Mouse (Mus musculus): Measurements from ENCODE around the gene Tldc1. TPM values are rescaled to one million over a fixed set of nuclear protein-coding genes. Genes with fewer than 3 reads are reported as not detected.
A peak's percentile ranks its signal among the peaks of the same experiment; 100 is the strongest.

Tldc1 gene
- 13.5 and 16.1 TPM in 2 replicates for polyA plus RNA-seq (2012; rRNA removed)

DNA sequence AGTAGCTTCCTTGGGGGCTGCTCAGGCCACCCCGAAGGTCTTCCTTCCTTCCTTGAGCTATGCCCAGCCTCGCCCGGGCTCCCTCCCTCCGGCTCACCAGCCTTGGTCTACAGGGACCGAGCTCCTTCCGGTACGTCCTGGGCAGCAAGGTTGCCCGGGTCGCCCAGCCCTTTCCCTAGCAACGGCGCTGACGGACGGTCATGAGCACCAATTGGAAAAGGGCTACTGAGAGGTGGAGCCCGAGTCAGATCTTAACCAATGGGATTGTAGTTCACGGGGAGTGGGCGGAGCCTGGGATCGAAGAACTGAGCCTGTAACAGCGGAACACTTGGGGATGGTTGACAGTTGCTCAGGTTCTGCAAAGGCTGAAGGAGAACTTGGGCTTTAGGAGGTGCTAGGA is at the start of gene Tldc1:
Tldc1 (minus strand) TSS at position 154 of the 400 bp plus-strand sequence.
- TF ChIP-seq CTCF (IDR thresholded peaks at IDR 0.05; ENCODE audit: borderline replicate concordance, extremely low read depth, insufficient read depth, insufficient read length) (no peak), POLR2A (IDR thresholded peaks at IDR 0.05; ENCODE audit: borderline replicate concordance, extremely low read depth, insufficient read depth, insufficient read length, poor library complexity, severe bottlenecking) (peak; percentile 50; the same call in 1 of the 2 replicates)
- peak; percentile 99 for DNase-seq (ENCODE audit: low read depth)

DNA sequence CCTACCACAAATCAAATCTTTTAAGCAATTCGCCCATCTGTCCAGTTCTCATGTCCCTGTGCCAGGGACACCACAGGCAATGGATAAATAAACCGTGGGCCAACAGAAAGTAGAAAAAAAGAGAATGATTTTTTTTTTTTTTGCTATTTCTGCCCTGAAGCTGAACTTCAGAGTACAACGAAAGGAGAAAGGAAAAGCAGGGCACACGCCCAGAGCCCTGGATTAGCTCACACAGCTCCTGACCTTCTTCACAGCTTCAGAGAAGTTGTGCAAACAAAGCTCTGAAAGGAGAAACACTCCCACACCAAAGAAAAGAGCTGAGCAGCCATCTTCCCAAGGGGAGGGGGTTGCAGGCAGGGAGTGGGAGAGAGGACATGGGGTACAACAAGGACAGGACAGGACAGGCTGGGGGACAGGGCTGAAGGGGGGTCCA is 49.5 kb upstream of the Tldc1 start:
- TF ChIP-seq CTCF (IDR thresholded peaks at IDR 0.05; ENCODE audit: borderline replicate concordance, extremely low read depth, insufficient read depth, insufficient read length) (no peak), POLR2A (IDR thresholded peaks at IDR 0.05; ENCODE audit: borderline replicate concordance, extremely low read depth, insufficient read depth, insufficient read length, poor library complexity, severe bottlenecking) (no peak)
- peak; percentile 52 for DNase-seq (ENCODE audit: low read depth)

DNA sequence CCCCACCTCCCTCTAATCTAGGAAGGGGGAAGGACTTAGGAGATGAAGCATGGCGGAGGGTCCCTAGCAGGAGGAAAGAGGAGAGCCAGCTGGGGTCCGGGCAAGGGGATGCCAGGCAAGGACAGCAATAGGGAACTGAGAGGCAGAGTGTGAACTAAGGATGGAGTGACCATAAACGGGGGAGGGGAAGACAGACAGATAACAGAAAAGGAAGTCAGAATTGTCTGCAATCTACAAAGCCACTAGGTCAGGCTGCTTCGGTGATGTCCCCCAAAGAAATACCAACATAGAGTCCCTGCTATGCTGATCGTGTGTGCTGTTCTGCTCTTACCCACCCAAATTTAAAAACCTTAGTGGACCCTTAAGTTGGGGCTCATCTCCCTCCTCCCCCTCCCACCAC is 48.8 kb upstream of the Tldc1 start:
- DNase-seq (ENCODE audit: low read depth) = no peak
- TF ChIP-seq CTCF (IDR thresholded peaks at IDR 0.05; ENCODE audit: borderline replicate concordance, extremely low read depth, insufficient read depth, insufficient read length) (no peak), POLR2A (IDR thresholded peaks at IDR 0.05; ENCODE audit: borderline replicate concordance, extremely low read depth, insufficient read depth, insufficient read length, poor library complexity, severe bottlenecking) (no peak)

DNA sequence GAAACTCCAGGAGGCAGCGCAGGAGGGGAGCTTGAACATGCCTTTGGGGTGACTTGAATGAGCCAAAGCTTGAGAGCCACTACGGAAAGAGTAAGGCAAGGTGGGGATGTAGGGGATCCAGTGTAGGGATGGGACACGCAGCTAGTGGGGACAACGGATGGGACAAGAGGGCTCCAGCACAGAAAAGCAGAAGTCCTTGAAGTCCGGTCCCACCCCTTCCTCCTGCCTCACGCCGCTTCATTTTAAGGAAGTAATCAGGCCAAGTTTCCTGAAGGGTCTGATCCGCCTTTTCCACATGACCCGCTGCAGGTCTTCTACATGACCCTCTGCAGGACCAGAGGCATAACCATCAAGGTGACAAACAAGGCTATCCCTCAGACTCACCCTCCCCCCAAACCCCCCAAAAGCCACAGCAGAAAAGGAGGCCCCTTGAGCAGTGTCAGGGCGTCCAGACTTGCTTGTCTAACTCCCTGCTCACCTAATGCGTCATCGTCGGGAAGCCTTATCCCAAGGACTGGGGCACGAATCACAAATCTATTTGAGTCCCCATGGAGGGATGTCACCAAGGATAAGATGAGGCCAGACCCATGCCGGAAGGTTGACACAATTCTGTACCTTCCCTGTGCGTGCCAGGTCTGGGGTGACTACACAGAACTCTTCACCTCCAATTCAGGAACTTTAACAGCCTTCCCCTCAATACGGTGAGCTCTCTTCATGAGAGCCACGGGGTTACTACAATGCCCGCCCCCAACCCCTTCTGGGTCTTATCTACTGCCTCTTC is 47.9 kb upstream of the Tldc1 start:
- no peak for DNase-seq (ENCODE audit: low read depth)
- TF ChIP-seq CTCF (IDR thresholded peaks at IDR 0.05; ENCODE audit: borderline replicate concordance, extremely low read depth, insufficient read depth, insufficient read length) = no peak
- no peak for TF ChIP-seq POLR2A (IDR thresholded peaks at IDR 0.05; ENCODE audit: borderline replicate concordance, extremely low read depth, insufficient read depth, insufficient read length, poor library complexity, severe bottlenecking)

DNA sequence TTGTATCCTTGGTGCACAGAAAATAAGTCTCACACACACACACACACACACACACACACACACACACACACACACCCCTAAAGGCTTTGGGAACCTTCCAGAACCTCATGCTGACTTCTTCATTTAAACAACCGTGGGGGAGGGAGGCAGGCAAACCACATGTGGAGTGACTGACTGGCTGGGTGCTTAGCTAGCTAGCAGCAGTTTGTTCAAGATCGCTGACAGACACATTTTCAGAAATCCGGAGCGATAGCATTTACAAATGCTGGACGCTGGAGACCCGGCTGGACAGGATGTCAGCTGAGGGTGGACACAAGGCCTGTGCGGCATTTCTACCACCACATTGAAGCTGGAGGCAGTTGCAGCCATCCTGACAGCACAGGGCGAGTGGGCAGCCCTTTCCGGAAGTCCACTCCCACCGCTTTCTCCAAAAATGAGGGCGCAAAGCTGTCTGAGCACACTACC is 46.6 kb upstream of the Tldc1 start:
- TF ChIP-seq CTCF (IDR thresholded peaks at IDR 0.05; ENCODE audit: borderline replicate concordance, extremely low read depth, insufficient read depth, insufficient read length) (no peak), POLR2A (IDR thresholded peaks at IDR 0.05; ENCODE audit: borderline replicate concordance, extremely low read depth, insufficient read depth, insufficient read length, poor library complexity, severe bottlenecking) (no peak)
- DNase-seq (ENCODE audit: low read depth) = peak; percentile 33

DNA sequence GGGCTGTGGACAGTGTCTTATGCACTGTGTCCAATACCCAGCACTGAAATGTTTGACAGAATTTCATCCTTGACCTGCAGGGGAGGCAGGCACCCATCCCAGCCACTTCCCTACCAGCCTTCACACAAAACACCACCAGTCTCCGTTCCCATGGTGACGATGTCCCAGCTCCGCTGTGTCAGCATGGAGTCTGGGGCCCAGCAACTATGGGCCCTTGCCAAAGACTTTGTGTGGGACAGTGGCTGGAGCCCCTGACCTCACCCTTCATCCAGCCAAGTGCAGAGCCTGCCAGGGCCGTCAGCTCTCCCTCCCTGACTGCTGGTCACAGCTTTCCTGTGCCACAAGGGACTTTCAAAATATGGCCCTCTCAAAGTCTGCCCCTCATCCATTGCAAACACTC is 45.9 kb upstream of the Tldc1 start:
- no peak for TF ChIP-seq CTCF (IDR thresholded peaks at IDR 0.05; ENCODE audit: borderline replicate concordance, extremely low read depth, insufficient read depth, insufficient read length)
- no peak for TF ChIP-seq POLR2A (IDR thresholded peaks at IDR 0.05; ENCODE audit: borderline replicate concordance, extremely low read depth, insufficient read depth, insufficient read length, poor library complexity, severe bottlenecking)
- DNase-seq (ENCODE audit: low read depth) = peak; percentile 56

DNA sequence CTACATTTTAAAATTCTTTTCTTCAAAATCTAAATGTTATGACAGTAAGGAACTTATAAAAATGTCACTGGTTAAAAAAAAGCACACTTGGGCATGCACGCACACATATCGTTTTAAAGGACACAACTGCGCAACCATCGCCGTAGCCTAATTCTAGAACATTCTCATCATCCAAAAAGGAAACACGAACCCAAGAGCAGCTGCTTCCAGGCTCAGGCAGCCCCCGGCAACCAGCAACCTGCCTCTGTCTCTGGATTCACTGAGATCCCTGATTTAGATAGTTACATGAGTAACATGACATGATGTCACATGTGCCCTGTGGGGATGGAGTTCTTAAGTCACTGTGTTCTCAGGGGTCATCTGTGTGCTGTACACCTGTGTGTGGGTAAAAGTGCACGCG is 45.1 kb upstream of the Tldc1 start:
- TF ChIP-seq CTCF (IDR thresholded peaks at IDR 0.05; ENCODE audit: borderline replicate concordance, extremely low read depth, insufficient read depth, insufficient read length) (no peak), POLR2A (IDR thresholded peaks at IDR 0.05; ENCODE audit: borderline replicate concordance, extremely low read depth, insufficient read depth, insufficient read length, poor library complexity, severe bottlenecking) (no peak)
- DNase-seq (ENCODE audit: low read depth) = no peak

DNA sequence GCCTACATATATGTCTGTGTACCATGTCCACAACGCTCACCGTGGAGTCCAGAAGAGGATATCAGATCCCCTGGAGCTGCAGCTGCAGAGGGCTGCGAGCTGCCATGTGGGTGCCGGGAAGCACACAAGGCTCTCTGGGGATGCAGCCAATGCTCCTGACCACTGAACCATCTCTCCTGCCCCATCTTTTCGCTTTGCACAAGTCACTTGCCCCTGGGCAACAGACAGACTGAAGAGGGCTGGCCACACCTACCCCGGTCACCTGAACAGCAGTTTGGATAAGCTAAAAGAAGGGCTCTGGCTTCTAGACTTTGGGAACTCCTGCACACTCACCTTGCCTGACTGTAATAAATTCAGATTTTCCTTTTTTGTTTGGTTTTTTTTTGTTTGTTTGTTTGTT is 43.5 kb upstream of the Tldc1 start:
- TF ChIP-seq CTCF (IDR thresholded peaks at IDR 0.05; ENCODE audit: borderline replicate concordance, extremely low read depth, insufficient read depth, insufficient read length) (no peak), POLR2A (IDR thresholded peaks at IDR 0.05; ENCODE audit: borderline replicate concordance, extremely low read depth, insufficient read depth, insufficient read length, poor library complexity, severe bottlenecking) (no peak)
- no peak for DNase-seq (ENCODE audit: low read depth)

DNA sequence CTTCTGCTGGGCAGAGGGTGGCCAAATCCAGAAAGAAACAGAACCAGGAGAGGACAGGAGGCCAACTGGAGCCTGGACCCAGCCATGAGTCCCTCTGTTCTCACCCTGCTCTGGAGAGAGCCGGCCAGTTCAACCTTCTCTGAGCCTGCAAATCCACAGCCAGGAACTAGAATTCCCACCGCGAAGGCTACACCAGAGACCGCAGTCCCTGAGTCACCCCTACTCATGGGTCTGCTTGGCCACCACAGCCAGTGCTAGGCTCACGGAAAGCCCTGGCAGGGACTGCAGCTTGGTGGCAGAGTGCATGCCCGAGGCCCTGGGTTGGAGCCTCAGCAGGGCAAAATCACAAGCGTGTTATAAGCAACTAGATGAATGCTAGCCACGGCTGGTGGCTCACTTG is 41.8 kb upstream of the Tldc1 start:
- no peak for TF ChIP-seq POLR2A (IDR thresholded peaks at IDR 0.05; ENCODE audit: borderline replicate concordance, extremely low read depth, insufficient read depth, insufficient read length, poor library complexity, severe bottlenecking)
- TF ChIP-seq CTCF (IDR thresholded peaks at IDR 0.05; ENCODE audit: borderline replicate concordance, extremely low read depth, insufficient read depth, insufficient read length) = no peak
- DNase-seq (ENCODE audit: low read depth) = no peak

DNA sequence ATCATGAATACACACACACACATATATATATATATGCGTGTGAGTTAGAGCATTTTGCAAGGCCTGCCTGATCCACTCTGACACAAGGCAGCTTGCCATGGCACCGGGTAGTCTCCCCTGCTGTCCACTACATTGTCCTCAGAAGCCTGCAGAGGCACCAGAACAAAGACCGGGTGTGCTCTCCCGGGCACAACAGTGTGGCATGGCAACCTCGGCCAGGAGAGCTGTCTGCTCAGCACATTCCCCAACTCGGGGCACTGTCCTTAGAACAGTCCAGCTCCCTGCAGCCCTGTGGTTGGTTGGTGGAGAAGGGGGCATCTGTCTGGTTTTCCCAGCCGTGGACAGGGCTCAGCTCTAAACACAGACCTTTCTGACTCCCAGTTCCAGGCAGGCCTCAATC is 41.1 kb upstream of the Tldc1 start:
- no peak for DNase-seq (ENCODE audit: low read depth)
- no peak for TF ChIP-seq POLR2A (IDR thresholded peaks at IDR 0.05; ENCODE audit: borderline replicate concordance, extremely low read depth, insufficient read depth, insufficient read length, poor library complexity, severe bottlenecking)
- TF ChIP-seq CTCF (IDR thresholded peaks at IDR 0.05; ENCODE audit: borderline replicate concordance, extremely low read depth, insufficient read depth, insufficient read length) = no peak

DNA sequence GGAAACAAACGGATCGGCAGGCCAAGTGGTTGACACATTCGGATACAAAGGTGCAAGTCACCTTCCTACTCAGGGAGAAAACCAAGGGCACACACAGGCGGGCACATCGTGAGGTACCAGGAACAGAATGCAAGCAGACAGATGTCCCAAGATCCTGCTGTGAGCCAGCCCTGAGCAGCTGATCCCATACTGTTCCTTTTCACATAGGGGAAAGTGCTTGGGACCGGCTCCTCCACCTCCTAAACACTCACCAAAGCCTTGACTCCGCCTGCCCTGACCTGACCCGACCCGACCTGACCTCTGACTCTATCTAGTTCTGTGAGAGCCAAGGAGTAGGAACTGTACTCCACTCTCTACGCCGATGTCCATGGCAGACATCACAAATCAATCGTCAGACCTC is 39.2 kb upstream of the Tldc1 start:
- TF ChIP-seq CTCF (IDR thresholded peaks at IDR 0.05; ENCODE audit: borderline replicate concordance, extremely low read depth, insufficient read depth, insufficient read length) (no peak), POLR2A (IDR thresholded peaks at IDR 0.05; ENCODE audit: borderline replicate concordance, extremely low read depth, insufficient read depth, insufficient read length, poor library complexity, severe bottlenecking) (no peak)
- no peak for DNase-seq (ENCODE audit: low read depth)

DNA sequence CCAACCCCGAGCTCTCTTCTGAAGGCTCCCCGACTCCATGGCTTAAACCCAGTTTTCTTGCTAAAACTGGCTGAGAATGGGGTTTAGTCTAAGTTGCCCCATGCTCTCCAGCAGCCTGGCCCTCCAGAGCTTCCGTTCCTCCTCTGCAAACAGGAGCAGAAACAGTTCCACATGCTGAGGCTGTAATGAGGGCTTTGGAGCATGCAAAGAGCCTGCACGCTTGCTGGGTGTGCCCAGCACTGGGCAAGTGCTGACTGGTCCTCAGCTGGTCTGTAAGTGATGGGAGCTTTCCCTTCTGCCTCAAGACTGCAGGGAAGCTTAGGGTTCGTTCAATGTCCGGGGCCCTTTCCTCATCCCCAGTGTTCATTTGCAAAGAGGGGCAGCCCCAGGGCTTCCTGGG is 38.0 kb upstream of the Tldc1 start:
- TF ChIP-seq CTCF (IDR thresholded peaks at IDR 0.05; ENCODE audit: borderline replicate concordance, extremely low read depth, insufficient read depth, insufficient read length) (no peak), POLR2A (IDR thresholded peaks at IDR 0.05; ENCODE audit: borderline replicate concordance, extremely low read depth, insufficient read depth, insufficient read length, poor library complexity, severe bottlenecking) (no peak)
- no peak for DNase-seq (ENCODE audit: low read depth)

All from brain, embryonic 14.5 days (tissue).